Mouse (Mus musculus): ENCODE data around the gene Gm20388. TPM values are rescaled to one million over a fixed set of nuclear protein-coding genes. Genes with fewer than 3 reads are reported as not detected.
"Not testable (repeated sequence)": the region's sequence is repeated elsewhere in the genome, so short reads cannot be mapped to it uniquely, and the experiment has no call there.

Gene Gm20388
- total RNA-seq, 2 experiments from 2014 or later = 6.8 to 7.8 TPM

GRCm38 (mm10) chr8:123898576-123898975 lies 3987.9 kb downstream of the Gm20388 start:
- no peak for DNase-seq
- intact Hi-C loops (cut with DNase I) = no loop called here

- DNase-seq = no peak
- intact Hi-C loops (cut with DNase I) = no loop called here
Observed at GRCm38 (mm10) chr8:123899366-123899765, 3988.7 kb downstream of the Gm20388 start.

- no peak for DNase-seq
- intact Hi-C loops (cut with DNase I) = no loop called here
Observed at GRCm38 (mm10) chr8:123902653-123903052, 3992.0 kb downstream of the Gm20388 start.

- DNase-seq = no peak
- intact Hi-C loops (cut with DNase I) = no loop called here
Observed at GRCm38 (mm10) chr8:123907604-123908003, 3997.0 kb downstream of the Gm20388 start.

- no peak for DNase-seq
- intact Hi-C loops (cut with DNase I) = no loop called here
Observed at GRCm38 (mm10) chr8:123912265-123912664, 4001.6 kb downstream of the Gm20388 start.

GRCm38 (mm10) chr8:123914635-123915034 lies 4004.0 kb downstream of the Gm20388 start:
- DNase-seq = no peak
- intact Hi-C loops (cut with DNase I) = no loop called here

GRCm38 (mm10) chr8:123924719-123925118 lies 4014.1 kb downstream of the Gm20388 start:
- intact Hi-C loops (cut with DNase I) = loop anchor here (2.0 kb wide), 1 partner anchor 26 kb away; no protein-coding TSS in a partner anchor
- DNase-seq = peak; percentile 67 to 75

GRCm38 (mm10) chr8:123925671-123926070 lies 4015.0 kb downstream of the Gm20388 start:
- intact Hi-C loops (cut with DNase I) = loop anchor here (2.0 kb wide), 1 partner anchor 25 kb away; no protein-coding TSS in a partner anchor
- peak in 1 of 2 experiments; percentile 29 for DNase-seq

GRCm38 (mm10) chr8:123929026-123929425 lies 4018.4 kb downstream of the Gm20388 start:
- intact Hi-C loops (cut with DNase I) = no loop called here
- DNase-seq = no peak

- intact Hi-C loops (cut with DNase I) = no loop called here
- peak; percentile 99 for DNase-seq
Observed at GRCm38 (mm10) chr8:123948942-123949685, 4038.5 kb downstream of the Gm20388 start, which contains the start of gene Nup133. TSS of gene Nup133 (minus strand) at chr8:123949265.

- no peak for DNase-seq
- intact Hi-C loops (cut with DNase I) = no loop called here
Observed at GRCm38 (mm10) chr8:123949686-123949986, 4039.0 kb downstream of the Gm20388 start.

GRCm38 (mm10) chr8:123950077-123950802 lies 4039.6 kb downstream of the Gm20388 start:
- intact Hi-C loops (cut with DNase I) = loop anchor here (2.0 kb wide), 1 partner anchor 25 kb away; no protein-coding TSS in a partner anchor
- peak in 1 of 2 experiments; percentile 15 for DNase-seq

- no peak for DNase-seq
- intact Hi-C loops (cut with DNase I) = no loop called here
Observed at GRCm38 (mm10) chr8:123953686-123954085, 4043.0 kb downstream of the Gm20388 start.

- intact Hi-C loops (cut with DNase I) = no loop called here
- DNase-seq = no peak
Observed at GRCm38 (mm10) chr8:123954246-123954645, 4043.6 kb downstream of the Gm20388 start.

- no peak for DNase-seq
- intact Hi-C loops (cut with DNase I) = no loop called here
Observed at GRCm38 (mm10) chr8:123958130-123958529, 4047.5 kb downstream of the Gm20388 start.

- intact Hi-C loops (cut with DNase I) = no loop called here
- DNase-seq = no peak
Observed at GRCm38 (mm10) chr8:123959473-123959872, 4048.8 kb downstream of the Gm20388 start.

- DNase-seq = no peak
- intact Hi-C loops (cut with DNase I) = no loop called here
Observed at GRCm38 (mm10) chr8:123960056-123960455, 4049.4 kb downstream of the Gm20388 start.

- DNase-seq; intact Hi-C loops (cut with DNase I): not testable (repeated sequence)
Observed at GRCm38 (mm10) chr8:123960556-123960955, 4049.9 kb downstream of the Gm20388 start.

- intact Hi-C loops (cut with DNase I) = no loop called here
- no peak for DNase-seq
Observed at GRCm38 (mm10) chr8:123961371-123961770, 4050.7 kb downstream of the Gm20388 start.

- no peak for DNase-seq
- intact Hi-C loops (cut with DNase I) = no loop called here
Observed at GRCm38 (mm10) chr8:123966896-123967295, 4056.3 kb downstream of the Gm20388 start.

GRCm38 (mm10) chr8:123973495-123973894 lies 4062.9 kb downstream of the Gm20388 start:
- no peak for DNase-seq
- intact Hi-C loops (cut with DNase I) = loop anchor here (10.0 kb wide), 1 partner anchor 61 kb away; no protein-coding TSS in a partner anchor
